Mouse (Mus musculus) cerebellum, adult 9-10 months (tissue): ENCODE results near the gene Tanc2.

ENCODE experiments used
- DNase-seq: peaks from one replicate; pipeline ENCODE4 v3.0.0; 2022

Gene Tanc2

DNA sequence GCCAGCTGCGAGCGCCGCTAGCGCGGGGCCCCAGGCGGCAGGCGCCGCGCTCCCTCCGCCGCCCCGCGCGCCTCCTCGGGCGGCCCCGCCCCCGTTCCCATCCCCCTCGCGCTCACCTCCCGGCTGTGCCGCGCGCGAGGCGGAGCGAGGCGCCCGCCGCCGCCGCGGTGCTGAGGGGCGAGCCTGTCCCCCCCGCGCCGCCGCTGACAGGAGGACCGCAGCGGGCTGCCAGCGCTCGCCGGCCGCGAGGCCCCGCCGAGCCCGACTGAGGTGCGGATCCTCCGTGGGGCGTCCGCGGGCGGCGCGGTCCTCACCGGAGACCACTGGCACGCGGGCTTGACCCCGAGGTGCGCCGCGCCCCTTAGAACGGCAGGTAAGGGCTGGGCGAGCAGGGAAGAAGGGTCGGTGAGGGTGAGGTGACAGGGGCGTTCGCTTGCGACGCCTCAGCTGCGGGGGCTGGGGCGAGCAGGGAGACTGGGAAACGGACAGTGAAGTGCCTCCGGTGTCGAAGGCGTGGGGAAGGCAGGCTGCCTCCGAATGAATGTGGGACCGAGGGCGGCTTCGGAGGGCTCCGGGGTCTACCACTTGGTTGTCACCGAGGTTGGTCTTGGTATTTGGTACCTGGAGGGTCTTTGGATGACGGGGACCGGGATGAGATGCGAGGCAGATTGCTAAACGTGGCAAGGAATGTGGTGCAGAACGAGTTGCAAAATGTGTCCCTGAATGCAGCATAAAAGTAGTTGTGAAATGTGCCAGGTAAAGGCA lies at the start of gene Tanc2:
TSS of gene Tanc2 (plus strand) at position 110 of the 765 bp plus-strand sequence.
- peak; percentile 29 for DNase-seq

DNA sequence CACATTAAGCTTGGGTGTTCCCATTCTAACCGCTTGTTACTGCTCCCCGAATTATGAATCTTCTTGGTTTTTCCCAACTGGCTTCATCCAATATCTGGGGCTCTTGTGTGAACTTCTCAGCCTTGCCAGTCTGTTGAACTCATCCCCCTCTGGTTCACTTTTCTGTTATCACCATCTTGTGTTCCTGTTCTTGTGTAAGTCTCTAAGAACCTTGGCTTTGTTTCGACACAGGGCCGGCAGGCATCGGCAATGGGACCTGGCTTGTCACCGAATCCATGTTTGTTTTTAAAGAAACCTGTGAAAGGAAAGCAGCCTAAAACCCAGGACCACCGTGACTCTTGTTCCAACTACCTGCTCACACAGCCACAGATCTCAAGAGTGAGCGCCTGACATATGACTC lies 49.0 kb upstream of the Tanc2 start:
- no peak for DNase-seq

DNA sequence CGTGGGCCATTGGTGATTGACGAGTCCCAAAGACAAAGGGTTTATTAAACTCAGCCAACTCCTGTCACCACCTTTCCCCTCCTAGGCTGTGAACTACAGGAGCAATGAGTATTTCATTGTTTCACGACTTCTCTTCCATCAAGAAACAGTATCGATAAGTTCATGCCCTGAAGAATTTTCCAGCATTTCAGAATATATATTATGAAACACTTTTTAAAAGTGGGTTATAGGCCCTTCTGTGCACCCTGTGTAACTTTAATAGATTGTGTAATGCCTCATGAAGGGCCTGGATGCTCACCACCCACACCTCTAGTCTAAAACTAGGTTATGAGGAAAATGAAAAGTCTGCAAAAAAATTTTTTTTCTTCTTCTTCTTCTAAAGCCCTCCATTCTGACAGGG lies 48.4 kb upstream of the Tanc2 start:
- DNase-seq: no peak

DNA sequence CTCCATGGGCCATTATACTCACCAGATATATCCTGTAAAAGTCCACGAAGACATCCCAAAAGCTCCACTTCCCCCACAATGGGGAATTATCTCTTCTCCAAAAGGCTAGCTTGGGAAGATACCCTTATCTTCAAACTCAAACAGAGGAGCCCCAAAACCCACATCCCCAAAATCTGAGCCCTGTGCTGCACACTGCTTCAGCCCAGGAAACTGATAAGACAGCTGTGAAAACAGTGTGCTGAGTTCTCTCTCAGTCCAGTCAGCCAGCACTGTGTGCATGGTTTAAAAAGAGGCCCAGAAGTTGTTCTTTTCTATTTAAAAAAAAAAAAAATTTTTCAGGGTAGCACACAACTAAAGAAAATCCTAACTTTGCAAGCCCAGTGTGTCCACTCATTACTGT lies 47.7 kb upstream of the Tanc2 start:
- DNase-seq: no peak

DNA sequence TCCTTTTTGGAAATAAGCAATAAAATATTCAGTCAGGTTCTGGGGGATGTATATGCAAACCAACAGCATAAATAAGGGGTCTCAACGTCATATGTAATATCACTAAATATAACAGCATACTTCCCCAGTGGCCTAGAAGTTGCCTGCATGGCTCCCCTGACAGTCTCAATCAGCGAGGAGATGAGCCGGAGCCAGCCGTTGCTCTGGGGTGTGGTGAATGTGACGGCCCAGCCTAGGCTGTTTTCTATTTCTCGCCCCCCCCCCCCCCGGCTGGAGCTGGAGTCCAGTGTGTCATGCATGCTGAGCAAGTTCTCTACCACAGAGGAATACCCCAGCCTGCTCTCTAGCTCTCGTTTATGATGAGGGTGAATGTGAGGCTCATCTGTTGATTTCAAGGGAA lies 44.0 kb upstream of the Tanc2 start:
- no peak for DNase-seq

DNA sequence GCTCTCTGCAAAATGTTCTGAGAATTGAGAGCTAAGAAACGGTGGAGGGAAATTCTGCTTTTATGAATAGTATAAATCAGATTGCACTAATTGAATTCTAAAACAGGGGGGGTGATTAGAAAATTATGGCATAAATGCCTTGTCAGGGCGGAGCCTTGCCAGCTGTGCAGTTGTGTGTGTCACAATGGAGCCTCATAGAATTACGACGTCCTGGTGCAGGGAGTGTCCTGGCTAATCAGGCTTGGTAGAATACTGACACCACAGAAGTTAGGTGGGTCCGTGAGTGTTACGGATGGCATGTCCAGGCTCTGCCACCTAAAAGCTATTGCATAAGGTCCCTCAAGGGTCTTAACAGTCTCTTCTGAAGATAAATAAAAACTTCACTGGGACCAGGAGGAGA lies 43.4 kb upstream of the Tanc2 start:
- no peak for DNase-seq

DNA sequence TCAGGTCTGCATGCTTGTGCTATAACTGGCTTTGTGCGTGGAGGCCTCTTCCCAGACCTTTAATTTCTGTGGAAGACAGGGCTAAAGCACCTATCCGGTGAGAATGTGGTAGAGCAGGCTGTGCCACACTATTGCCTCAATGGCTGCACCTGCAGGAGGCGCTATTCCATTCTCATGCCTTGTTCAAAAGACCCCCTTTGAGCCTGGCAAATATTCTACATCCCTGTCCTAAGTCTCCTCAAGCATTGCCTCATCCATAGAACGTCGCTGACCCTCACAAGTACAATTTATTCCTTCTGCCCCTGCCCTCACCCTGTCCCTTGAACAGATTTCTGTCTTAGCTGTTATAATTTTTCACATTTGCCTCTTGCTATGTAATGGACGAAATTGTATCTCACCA lies 41.4 kb upstream of the Tanc2 start:
- DNase-seq: no peak

DNA sequence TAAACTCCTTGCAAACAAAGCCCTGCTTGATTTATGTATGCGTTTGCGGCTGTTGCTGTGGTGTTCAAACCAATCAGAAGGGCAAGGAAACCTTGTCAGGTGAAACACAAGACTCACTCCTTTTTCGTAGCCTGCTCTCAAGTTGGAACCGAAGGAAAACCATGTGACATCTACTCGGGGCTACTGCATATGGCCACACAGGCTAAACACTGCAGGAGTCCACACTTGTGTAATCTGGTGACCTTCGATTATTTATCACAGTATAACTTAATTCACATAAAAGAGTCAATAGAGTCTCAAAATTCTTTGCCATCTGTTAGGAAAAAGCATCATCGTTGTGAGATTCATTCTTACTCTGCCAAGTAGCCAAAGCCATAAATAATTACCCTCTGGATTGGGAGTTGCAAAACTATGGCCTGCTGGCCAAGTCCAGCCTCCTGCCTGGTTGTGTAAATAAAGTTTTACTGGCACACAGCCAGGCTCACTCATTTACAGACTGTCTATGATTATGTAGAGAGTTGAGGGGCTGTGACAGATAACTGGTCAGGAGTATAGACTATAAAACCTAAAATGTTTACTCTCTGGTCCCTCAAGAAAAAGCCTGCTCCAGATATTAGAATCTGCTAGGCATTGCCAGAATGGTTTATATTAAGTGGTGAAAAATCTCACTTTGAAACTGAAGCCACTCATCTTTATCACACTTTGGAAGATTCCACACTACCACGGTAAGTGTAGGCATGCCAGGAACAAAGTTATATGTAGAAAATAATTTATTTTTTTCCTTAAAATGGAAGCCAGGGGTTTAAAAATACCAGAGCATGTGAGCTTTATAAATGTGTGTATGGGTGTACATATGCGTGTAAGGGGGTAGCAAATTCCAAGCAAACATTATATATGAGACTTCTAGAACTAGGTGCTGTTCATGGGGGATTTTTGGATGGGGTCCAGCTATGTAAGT lies 40.3 kb upstream of the Tanc2 start:
- DNase-seq: no peak

DNA sequence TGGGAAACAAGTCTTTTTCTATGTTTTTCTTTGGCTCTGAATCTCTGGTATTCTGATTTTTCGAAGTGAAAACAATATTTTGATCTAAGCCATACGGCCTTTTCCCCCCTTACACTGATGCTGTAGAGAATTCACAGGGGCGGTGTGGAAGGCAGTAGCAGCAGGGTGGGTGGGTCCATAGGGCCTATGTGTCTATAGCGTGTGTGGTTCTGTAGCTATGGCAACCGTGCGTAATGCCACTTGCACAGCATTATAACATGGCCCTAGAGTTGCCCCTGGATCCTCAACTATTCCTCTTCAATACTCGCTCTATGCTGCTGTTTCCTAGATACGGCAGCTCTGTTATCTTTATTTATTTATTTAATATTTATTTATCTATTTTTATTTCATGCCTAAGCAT lies 32.5 kb upstream of the Tanc2 start:
- DNase-seq: no peak

DNA sequence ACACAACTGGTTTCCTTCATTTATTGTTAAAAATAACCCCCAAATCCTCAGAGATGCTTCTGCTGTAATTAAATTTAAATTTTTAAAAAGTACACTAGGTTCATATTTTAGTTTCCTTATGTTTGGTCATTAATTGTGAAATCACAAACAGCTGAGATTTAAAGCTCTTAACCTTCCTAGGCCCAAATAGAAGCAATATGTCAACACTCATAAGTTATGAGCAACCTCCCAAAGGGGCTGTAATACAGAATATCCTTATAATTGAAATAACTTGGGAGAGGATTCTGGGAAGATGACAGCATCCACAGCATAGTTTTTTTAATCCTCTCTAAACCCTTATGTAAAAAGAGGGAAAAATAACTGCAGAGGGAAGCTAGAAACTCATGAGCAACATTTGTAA lies 31.7 kb upstream of the Tanc2 start:
- DNase-seq: no peak

DNA sequence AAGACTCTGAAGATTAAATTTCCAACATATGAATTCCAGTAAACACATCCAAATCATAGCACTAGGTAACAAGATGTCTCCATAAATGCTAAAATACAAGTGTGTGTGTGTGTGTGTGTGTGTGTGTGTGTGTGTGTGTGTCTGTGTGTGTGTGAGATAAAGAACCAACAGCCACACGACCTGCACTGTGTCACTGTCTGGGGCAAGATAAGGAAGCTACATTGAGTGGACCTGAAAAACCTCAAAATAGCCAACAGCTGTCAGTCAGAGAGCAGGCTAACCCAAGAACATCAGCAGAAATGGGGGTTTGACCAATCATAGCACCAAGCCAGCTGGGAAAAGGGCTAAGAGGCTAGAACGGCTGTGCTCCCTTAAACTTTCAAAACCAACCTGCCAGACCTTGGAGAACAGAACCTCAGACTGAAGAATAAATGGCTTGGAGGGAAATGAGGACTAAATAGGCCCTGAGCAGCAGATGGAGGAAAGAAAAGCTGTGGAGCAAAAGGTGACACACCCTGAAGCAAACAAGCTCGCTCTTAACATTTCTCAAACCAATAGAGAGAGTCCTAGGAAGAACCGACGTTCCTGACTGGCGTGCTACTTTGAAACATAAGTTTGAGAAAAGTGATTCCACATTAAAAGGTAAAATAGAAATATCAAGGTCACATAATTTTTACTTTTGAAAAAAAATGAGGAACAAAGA lies 30.8 kb upstream of the Tanc2 start:
- DNase-seq: no peak

DNA sequence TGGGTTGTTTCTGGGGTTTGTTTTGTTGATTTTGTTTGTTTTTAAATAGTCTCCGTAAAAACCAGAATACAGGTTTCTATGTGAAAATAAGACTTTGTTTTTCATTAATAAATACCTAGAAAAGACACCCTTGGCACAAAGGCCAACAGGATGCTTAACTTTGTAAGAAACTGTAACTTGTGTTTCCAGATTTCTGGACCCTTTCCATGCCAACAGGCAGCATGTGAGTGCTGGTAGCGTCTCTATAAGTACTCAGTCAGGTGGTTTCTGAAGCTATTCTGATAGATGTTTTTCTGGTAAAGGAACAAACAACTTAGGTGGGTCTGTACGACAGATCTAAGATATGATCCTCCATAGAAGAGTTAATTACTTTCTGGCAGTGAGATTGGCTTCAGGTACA lies 26.2 kb upstream of the Tanc2 start:
- DNase-seq: no peak

DNA sequence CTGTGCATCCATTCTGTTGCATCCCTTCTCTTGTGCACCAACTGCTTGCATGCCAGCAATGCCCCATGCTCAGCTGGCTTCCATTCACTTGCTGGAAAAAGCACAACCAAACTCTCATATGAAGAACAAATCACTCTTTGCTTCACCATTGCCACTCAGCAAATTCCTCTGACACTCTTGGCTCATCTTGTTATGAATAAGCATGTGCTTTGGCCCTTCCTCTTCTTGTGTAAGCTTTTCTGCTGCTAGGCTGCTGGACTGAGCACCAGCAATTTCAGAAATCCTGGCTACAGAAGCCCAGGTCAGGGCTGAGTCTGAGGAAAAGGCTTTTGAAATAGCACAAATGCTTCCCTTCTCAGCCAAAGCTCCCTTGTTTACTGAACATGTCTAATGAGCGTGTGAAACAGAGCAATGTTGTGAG lies 22.6 kb upstream of the Tanc2 start:
- peak; percentile 5 for DNase-seq

DNA sequence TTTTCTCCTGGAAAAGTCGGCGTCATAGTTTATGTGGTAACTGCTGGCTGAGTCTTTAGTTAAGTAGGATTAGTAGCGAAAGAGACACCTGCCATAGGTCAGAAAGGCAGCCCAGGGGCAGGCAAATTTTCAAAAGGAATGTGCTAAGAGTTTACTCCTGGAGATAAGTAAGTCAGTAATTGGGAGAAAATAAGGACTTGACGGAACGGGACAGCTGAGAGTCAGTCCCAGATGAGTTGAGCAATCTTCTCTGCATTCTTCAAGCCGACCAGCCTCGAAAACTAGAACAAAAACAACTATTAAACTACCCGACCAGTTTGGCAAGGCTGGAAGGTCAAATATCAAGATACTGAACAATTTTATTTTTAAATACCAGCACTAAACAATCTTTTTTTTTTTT lies 17.8 kb upstream of the Tanc2 start:
- no peak for DNase-seq

DNA sequence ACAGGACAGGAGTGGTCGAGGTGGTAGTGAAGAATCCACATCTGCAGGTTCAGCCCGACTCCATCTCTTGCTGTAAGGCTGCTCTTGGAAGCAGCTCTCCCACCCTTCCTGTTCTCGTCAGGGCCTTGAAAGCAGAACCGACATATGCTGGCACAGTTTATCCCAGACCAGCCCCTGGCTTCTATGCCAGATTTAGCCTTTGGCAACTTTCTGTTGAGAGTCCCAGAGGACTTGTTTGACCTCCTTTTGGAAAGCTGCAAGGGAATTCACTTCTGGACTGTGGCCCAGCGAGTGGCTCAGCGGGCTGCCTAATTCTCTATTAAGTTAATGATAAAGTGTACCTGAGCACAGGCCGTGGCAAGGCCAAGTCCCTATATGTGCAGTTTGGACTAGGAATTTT lies 15.5 kb upstream of the Tanc2 start:
- DNase-seq: peak; percentile 42

DNA sequence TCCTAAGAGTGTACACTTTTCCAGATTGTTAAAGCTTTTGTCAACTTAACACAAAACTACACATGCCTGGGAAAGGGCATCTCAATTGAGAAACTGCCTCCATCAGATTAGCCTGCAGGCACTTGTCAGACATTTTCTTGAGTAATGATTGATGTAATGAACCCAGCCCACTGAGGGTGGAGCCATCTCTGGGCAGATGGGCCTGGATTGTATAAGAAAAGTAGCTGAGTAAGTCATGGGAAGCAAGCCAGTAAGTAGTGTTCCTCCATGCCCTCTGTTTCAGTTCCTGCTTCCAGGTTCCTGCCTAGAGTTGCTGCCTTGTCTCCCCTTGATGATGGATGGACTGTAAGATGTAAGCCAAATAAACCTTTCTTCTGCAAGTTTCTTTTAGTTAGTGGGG lies 12.6 kb upstream of the Tanc2 start:
- no peak for DNase-seq

DNA sequence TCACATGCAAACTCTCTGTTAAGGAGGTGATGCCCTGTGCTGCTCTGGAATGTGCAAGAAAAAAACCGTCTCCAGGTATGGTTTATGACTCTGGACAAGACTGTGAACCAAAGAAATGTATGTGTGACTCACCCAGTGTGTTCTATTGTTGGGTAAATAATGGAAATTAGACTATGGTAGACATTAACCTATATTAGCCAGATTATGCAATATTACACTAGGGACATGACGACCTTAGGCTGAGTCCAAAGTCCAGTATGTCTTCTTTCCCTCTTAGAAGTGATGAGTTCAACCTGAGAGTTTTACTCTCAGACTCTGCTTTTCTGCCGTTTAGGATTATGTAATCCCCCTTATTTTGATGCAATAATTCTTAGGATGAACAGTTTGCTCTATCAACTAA lies 7.8 kb upstream of the Tanc2 start:
- no peak for DNase-seq

DNA sequence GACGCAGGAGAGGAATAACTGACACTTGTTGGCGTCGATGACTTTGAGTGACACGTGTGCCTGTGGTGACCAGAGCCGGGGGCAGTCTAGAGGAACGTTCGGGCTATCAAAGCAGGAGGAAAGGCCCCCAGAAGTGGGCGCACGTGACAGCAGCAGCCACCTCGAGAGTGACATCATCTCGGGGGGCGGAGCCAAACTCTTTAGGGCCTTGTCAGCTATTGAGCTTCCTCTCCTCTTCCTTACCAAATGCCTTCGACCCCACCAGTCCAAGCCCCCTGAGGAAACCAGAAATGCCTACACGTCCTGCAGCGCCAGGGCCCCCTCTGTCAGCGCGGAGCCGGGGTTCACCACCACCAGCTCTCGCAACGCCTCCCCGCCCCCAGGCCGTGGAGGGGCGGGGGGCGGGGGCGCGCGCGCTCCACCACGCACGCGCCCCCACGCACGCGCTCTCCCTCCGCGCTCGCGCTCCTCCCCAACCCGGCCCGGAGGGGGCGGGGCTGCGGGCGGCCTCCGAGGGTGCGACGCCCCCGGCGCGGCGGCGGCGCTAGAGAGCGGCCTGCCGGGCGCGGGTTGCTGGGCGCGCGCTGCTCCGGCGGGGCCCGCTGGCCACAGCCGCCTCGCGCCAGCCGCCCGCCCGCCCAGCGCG lies 432 bp upstream of the Tanc2 start:
- DNase-seq: peak; percentile 88

DNA sequence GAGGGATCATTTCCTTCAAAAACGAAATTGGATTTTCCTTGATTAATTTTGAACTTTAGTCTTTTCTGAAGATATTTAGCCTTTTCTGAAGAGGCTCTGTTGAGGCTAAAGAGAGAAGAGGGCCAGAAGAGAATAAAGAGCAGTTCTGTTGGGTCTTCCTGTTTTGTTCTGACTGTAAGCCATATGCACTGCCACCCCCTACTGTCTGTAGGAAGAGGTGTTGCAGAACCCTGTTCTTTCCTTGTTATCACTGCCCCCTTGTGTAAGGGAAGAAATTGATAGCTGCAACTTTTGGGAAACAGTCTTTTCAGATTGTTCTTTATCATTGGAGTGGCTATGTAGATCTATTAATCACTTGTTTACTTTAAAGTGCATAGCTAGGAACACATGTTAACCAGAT lies 2.1 kb downstream of the Tanc2 start:
- peak; percentile 77 for DNase-seq

DNA sequence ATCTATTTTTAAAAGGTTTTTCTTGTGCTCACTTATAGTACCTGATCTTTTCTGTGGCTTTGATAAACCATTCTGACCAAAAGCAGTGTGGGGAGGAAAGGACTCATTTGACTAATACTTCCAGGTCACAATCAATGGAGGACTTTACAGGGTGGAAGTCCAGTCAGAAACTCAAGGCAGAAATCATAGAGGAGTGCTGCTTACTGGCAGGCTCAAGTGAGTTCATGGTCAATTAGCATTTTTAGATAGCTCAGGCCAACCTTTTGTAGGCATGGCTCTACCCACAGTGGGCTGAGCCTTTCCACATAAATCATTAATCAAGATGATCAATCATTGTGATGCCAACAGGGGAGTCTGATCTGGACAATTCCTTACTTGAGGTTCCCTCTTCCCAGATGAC lies 12.4 kb downstream of the Tanc2 start:
- no peak for DNase-seq

DNA sequence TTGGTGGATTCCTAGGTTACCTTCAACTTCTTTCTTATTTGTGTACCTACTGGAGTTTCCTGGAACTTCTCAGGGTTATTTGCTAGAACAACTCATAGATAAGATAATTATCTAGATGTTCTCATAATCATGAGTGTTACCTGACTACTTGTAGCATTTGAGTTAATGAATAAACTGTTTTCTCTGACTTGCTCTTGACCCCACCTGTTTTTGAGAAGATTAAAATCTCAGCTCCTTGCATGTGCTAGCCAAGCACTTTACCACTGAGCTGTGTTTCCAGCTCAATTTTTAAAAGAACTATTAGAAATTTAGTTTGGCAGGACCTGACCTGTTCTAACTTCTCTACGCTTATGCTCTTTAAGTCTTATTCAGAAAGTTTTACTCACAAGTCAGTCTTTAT lies 36.4 kb downstream of the Tanc2 start:
- no peak for DNase-seq

DNA sequence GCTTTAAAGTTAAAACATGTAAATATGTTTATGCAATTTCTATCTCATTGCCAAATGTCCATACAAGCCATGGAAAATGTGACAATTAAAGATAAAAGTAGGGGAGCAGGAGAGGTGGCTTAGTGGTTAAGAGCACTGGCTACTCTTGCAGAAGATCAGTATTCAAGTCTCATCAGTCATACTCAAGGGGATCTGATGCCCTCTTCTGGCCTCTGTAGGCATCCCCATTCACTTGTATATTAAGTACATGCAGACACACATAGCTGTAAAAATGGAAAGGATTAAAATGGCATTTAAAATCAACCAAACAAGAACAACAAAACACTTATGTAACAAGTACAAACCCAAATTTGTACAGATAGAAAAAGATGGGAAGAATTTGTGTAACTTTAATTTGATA lies 54.2 kb downstream of the Tanc2 start:
- peak; percentile 5 for DNase-seq

DNA sequence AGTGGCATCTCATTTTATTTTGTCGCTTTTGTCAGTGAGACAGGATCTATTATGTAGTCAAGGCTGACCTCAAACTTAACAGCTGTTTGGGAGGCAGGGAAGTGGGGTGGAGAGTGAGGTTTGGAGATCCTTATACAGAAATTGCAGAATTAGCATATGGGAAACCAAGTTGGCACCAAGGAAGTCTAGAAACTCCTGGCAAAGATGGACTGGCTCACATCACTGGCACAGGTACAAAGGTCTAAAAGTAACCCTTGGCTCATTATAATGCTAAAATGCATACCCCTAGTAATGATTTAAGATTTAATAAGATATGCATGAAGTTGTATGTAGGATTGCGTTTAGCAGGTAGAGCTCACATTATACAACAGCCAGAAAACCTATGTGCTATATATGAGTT lies 58.2 kb downstream of the Tanc2 start:
- no peak for DNase-seq
